Mouse (Mus musculus) forebrain, postnatal 0 days (tissue): Measurements from ENCODE around the gene Hcfc1. TPM values are rescaled to one million over a fixed set of nuclear protein-coding genes. Genes with fewer than 3 reads are reported as not detected.
A peak's percentile ranks its signal among the peaks of the same experiment; 100 is the strongest.

Experiments
- ATAC-seq: fragments of 200-750 bp; cut with Nextera tagmentation; 2 replicates; pipeline ENCODE4 v1.8.0; 2017; ENCODE audit warnings: mild to moderate bottlenecking, moderate library complexity
- DNase-seq: peaks from one replicate; pipeline ENCODE4 v3.0.0-alpha.2; 2015
- H3K27ac ChIP-seq: fragments of 300-500 bp; sonication (generic); 2 replicates; pipeline ENCODE4 v1.5.1; 2014; ENCODE audit warnings: low read depth, mild to moderate bottlenecking, antibody characterized with exemption, low read length, moderate library complexity, mixed read lengths
- H3K27me3 ChIP-seq: fragments of 300-500 bp; sonication (generic); 2 replicates; pipeline ENCODE4 v1.6.1; 2014; ENCODE audit warnings: mild to moderate bottlenecking, low read length, mixed read lengths; ENCODE audit not compliant: insufficient read depth
- H3K36me3 ChIP-seq: fragments of 300-500 bp; sonication (generic); 2 replicates; pipeline ENCODE4 v1.6.1; 2014; ENCODE audit warnings: mild to moderate bottlenecking, moderate library complexity; ENCODE audit not compliant: insufficient read depth
- H3K4me1 ChIP-seq: fragments of 300-500 bp; sonication (generic); 2 replicates; pipeline ENCODE4 v1.6.1; 2014; ENCODE audit warnings: antibody characterized with exemption; ENCODE audit not compliant: insufficient read depth
- H3K4me2 ChIP-seq: fragments of 300-500 bp; sonication (generic); 2 replicates; pipeline ENCODE4 v1.6.1; 2014; ENCODE audit warnings: low read depth, mild to moderate bottlenecking, moderate library complexity
- H3K4me3 ChIP-seq: fragments of 300-500 bp; sonication (generic); 2 replicates; pipeline ENCODE4 v1.5.1; 2014; ENCODE audit warnings: low read depth, low read length, mixed read lengths
- H3K9ac ChIP-seq: fragments of 300-500 bp; sonication (generic); 2 replicates; pipeline ENCODE4 v1.6.1; 2014; ENCODE audit warnings: mild to moderate bottlenecking
- H3K9me3 ChIP-seq: fragments of 300-500 bp; sonication (generic); 2 replicates; pipeline ENCODE4 v1.6.1; 2016; ENCODE audit warnings: low read length
- CTCF ChIP-seq: sonication (generic); IDR thresholded peaks from 2 replicates; pipeline ENCODE4 v1.5.1; 2016; ENCODE audit warnings: antibody characterized with exemption, control low read depth, low read depth
- WGBS: fragments of 180-500 bp; shearing (Covaris S2); extraction: QIAGEN DNeasy Blood & Tissue Kit; methylation state at CpG from one replicate; pipeline ENCODE4 v1.1.7; 2014; 5-methylcytosine and 5-hydroxymethylcytosine counted together
- polyA plus RNA-seq: library from polyadenylated mRNA; unstranded; fragments of >200 nt; fragmentation: Nextera tagmentation; extraction: Ambion mirVana; gene quantifications from 2 replicates; pipeline ENCODE4 v1.2.1, GENCODE M21; 2015
- total RNA-seq: library from RNA; depleted of rRNA; stranded (reverse); fragments of >200 nt; gene quantifications from 2 replicates; pipeline ENCODE4 v1.2.3, GENCODE M21; 2014

Gene Hcfc1
- total and polyA plus RNA-seq, 2 experiments from 2014 or later = 30.8 to 102 TPM

DNA sequence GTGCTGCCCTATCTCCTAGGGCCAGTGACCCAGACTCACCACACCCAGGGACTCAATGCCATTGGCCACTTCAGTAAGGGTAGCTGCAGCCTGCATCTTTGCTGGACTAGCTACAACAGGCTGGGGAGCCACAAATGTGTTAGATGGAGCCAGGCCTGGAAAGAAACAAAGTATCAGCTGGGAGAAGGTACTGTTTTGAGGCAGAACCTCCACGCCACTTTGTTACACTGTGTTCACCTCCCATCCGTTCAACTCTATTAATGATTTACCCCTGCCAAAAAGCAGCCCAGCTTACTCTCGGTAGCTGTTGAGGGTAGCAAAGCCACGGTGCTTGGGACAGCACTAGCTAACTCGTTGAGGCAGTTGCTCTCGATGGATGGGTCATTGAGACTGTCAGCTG is 19.3 kb downstream of the Hcfc1 start:
- H3K36me3 ChIP-seq = peaks cover 75% of the 10 kb centered on the region
- H3K27ac ChIP-seq = no peak overlapping the region
- ATAC-seq (no peak), DNase-seq (no peak)
- TF ChIP-seq CTCF = no peak
- no peaks in the 10 kb centered on the region for H3K9me3 ChIP-seq
- H3K9ac ChIP-seq = no peak overlapping the region
- no peak overlapping the region for H3K4me3 ChIP-seq
- H3K27me3 ChIP-seq = no peaks in the 10 kb centered on the region
- no peaks in the 10 kb centered on the region for H3K4me1 ChIP-seq
- 85% methylated on average over 6 of the region's 6 CpGs for WGBS
- no peak overlapping the region for H3K4me2 ChIP-seq

DNA sequence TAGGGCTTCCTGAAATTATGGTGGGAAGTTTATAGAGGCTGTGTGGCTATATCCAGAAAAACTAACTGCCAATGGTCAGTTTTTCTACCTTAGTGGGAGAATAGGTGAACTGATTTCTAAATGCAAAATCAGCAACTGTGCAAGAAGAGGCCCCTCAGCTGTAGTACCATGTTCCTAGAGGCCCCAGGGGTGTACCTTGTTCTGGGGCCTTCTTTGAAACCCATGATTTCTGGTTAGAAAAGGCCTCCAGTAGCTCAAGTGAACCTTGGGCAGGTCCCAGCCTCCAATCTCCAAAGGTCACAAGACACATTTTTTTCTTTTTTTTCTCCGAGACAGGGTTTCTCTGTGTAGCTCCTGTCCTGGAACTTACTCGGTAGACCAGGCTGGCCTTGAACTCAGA is 23.9 kb downstream of the Hcfc1 start:
- peaks cover 45% of the 10 kb centered on the region for H3K36me3 ChIP-seq
- no peaks in the 10 kb centered on the region for H3K27me3 ChIP-seq
- no peak overlapping the region for H3K9ac ChIP-seq
- ATAC-seq (no peak), DNase-seq (no peak)
- TF ChIP-seq CTCF = no peak
- no peak overlapping the region for H3K27ac ChIP-seq
- WGBS = 84% methylated on average over 2 of the region's 2 CpGs
- no peak overlapping the region for H3K4me2 ChIP-seq
- H3K4me1 ChIP-seq = no peaks in the 10 kb centered on the region
- no peak overlapping the region for H3K4me3 ChIP-seq
- H3K9me3 ChIP-seq = no peaks in the 10 kb centered on the region

DNA sequence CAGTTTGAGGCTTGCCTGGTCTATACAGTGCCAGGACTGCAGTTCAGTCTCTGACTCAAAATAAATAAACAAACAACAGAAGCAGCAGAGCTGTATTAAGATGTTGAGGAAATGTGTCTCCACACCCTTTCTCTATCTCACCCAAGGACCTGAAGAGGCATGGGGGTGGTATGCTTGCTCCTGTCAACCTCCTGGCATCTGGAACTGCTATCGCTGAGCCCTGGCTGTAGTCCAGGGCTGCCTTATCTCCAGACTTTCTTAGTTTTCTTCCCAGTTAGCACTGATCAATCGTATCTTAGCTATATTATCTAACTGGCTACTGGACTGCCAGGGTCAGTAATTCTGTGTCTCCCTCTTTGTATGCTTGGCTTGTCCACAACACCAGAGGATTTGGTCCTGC is 24.3 kb downstream of the Hcfc1 start:
- Histone ChIP-seq H3K4me2 (no peak overlapping the region), H3K4me1 (no peaks in the 10 kb centered on the region), H3K27ac (no peak overlapping the region), H3K36me3 (peaks cover 45% of the 10 kb centered on the region), H3K4me3 (no peak overlapping the region), H3K9ac (no peak overlapping the region), H3K27me3 (no peaks in the 10 kb centered on the region), H3K9me3 (no peaks in the 10 kb centered on the region)
- TF ChIP-seq CTCF = no peak
- 82% methylated on average over 2 of the region's 2 CpGs for WGBS
- ATAC-seq (no peak), DNase-seq (no peak)

DNA sequence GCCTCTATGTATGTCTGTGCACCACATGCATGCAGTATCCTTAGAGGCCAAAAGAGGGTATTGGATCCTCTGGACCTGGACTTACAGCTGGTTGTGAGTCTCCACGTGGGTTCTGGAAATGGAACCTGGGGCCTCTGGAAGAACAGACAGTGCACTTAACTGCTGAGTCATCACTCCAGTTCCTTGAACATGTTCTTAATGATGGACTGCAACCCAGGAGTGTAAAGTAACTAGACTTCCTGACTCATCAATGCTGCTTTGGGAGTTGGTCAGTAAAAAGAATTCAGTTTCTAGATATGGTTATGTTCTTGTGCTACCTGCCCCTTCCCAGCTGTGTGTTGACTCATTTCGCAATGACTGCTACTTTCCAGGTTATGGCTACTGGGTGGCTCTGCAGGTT is 34.3 kb downstream of the Hcfc1 start:
- no peak overlapping the region for H3K4me3 ChIP-seq
- H3K36me3 ChIP-seq = no peaks in the 10 kb centered on the region
- no peak overlapping the region for H3K27ac ChIP-seq
- no peak overlapping the region for H3K9ac ChIP-seq
- no peak overlapping the region for H3K4me2 ChIP-seq
- WGBS = 78% methylated on average over 2 of the region's 2 CpGs
- no peaks in the 10 kb centered on the region for H3K27me3 ChIP-seq
- no peaks in the 10 kb centered on the region for H3K9me3 ChIP-seq
- no peak for DNase-seq
- no peak for TF ChIP-seq CTCF
- no peak for ATAC-seq
- H3K4me1 ChIP-seq = no peaks in the 10 kb centered on the region

DNA sequence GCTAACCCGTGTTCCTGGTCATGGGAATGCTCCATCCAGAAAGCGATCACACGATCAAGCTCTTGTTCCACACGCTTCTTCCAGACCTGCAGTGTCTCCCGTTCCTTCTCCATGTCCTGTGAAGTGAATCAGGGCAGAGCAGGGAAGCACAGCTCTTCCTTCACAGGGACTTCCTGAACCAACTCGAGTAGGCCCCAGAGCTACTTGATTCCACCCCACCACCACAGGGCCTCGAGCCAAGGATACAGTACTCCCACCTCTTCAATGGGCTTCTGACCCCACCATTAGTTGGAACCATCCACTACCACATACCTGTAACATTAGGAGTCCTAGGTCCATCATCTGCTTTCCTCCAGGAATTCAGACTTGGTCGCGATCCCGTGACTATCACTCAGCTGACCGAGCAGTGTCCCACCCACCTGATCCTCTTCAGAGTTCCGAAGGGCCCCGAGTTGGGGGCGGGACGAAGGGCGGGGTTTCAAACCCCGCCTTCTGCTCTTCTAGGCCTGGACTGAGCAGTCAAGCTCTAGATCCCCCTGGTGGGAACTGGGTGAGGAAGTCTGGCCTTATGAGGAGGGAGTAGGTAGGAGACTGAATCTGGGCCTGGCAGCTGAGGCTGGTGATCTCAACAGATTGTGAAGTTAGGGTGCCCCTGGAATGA is 35.6 kb downstream of the Hcfc1 start, which contains the start of gene Renbp:
TSS of gene Renbp (minus strand) at position 449 of the 661 bp plus-strand sequence.
- no peak within 1 kb of the TSS for H3K9ac ChIP-seq
- 45% methylated on average over 17 of the region's 17 CpGs for WGBS
- ATAC-seq (peak; percentile 27; the same call in 1 of the 2 replicates), DNase-seq (no peak)
- H3K4me2 ChIP-seq = no peak within 1 kb of the TSS
- no peaks in the 10 kb centered on the region for H3K36me3 ChIP-seq
- H3K4me3 ChIP-seq = no peak within 1 kb of the TSS
- no peaks in the 10 kb centered on the region for H3K9me3 ChIP-seq
- H3K27me3 ChIP-seq = no peaks in the 10 kb centered on the region
- no peak for TF ChIP-seq CTCF
- H3K4me1 ChIP-seq = no peaks in the 10 kb centered on the region
- no peak within 1 kb of the TSS for H3K27ac ChIP-seq

DNA sequence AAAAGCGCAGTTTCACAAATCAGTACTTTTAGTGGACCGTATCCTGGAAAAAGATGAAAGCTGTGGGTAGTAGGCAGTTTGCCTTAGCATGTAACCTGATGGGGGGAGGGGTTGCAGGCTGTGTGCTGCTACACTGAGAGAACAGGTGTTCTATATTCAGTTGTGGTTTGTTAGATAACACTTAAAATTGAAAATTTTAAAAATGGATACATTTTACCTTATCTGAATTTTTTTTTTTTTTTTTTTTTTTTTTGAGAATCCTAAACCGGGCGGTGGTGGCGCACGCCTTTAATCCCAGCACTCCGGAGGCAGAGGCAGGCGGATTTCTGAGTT is 43.6 kb downstream of the Hcfc1 start:
- no peaks in the 10 kb centered on the region for H3K27me3 ChIP-seq

DNA sequence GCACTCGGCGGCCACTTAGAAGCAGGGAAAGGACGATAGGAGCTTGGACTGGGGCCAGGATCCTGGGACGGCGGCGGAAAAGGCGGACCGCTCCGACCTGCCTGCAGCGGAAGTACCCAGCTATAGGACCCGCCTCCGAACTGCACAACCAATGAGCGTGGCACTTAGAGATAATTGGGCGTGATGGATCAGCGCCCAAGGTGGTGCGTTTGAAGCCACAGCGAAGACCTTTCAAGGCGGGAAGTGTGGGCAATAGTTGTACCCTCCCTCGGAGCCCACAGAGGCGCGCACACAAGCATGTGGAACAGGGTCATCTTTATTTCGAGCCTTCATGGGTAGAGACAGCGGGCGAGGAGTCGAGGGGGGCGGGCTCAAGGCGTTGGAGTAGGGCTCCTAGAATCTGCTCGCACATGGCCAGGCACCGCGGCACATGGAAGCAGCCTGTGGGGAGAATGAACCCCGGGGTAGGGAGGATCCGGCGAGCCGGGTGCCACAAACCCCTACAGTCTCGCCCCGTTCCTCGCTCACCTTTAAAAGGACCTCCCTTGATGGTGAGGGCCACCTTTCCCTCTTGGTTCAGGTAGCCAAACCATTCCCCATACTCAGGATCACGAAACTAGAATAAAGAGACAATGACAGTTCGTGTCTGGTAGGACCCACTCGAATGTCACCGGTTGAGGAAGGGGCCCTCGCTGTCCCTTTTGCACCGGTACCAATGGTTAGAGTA is 44.2 kb downstream of the Hcfc1 start, which contains the start of the genes Arhgap4 and Naa10:
TSS of gene Arhgap4 (minus strand) at position 48 of the 727 bp plus-strand sequence.
TSS of gene Naa10 (minus strand) at position 122 of the 727 bp plus-strand sequence.
- ATAC-seq (peak; percentile 99), DNase-seq (peak; percentile 91)
- H3K27me3 ChIP-seq = no peaks in the 10 kb centered on the region
- 0 out of 2 replicates have a peak, but pooled peaks cover 4% of the 10 kb centered on the region for H3K4me1 ChIP-seq
- peak within 1 kb of the TSS; percentile 49 for H3K4me3 ChIP-seq
- H3K9me3 ChIP-seq = no peaks in the 10 kb centered on the region
- 25% methylated on average over 43 of the region's 43 CpGs for WGBS
- H3K27ac ChIP-seq = peak within 1 kb of the TSS; percentile 67
- peak within 1 kb of the TSS; percentile 57 for H3K4me2 ChIP-seq
- H3K36me3 ChIP-seq = 0 out of 2 replicates have a peak, but pooled peaks cover 2% of the 10 kb centered on the region
- TF ChIP-seq CTCF = no peak
- peak within 1 kb of the TSS; percentile 67 for H3K9ac ChIP-seq

More for the DNA sequence above, 43.6 kb downstream of the Hcfc1 start:
- no peak for ATAC-seq
- Histone ChIP-seq H3K9me3 (no peaks in the 10 kb centered on the region), H3K27ac (peak overlapping the region; percentile 67), H3K36me3 (no peaks in the 10 kb centered on the region), H3K9ac (peak overlapping the region; percentile 67; the same call in 1 of the 2 replicates), H3K4me2 (peak overlapping the region; percentile 56), H3K4me1 (0 out of 2 replicates have a peak, but pooled peaks cover 4% of the 10 kb centered on the region), H3K4me3 (peak overlapping the region; percentile 49)
- 78% methylated on average over 8 of the region's 8 CpGs for WGBS
- DNase-seq = no peak
- TF ChIP-seq CTCF = no peak
